Mouse (Mus musculus) T-helper 1 cell (primary cell): ENCODE measurements at regions not wholly inside any gene's neighbourhood (a gene's known extent, or its start where the extent isn't known, plus 50 kb on each side); places are given as distances from the start of the nearest gene placed in this dataset.

Experiments
- in situ Hi-C: fragments of 300-600 bp; cut with MboI, MseI; formaldehyde crosslinking; loops from one replicate; pipeline ENCODE4 v1.15.1; 2025; ENCODE audit warnings: high pct_unique_total_duplicates

- in situ Hi-C loops = no loop called here
Observed at GRCm38 (mm10) chr13:85570886-85571527, 282.1 kb upstream of the Rasa1 start.

GRCm38 (mm10) chr13:85557821-85558220, 268.9 kb upstream of the Rasa1 start:
- in situ Hi-C loops = no loop called here

GRCm38 (mm10) chr13:85556101-85556853, 267.3 kb upstream of the Rasa1 start:
- in situ Hi-C loops = no loop called here

- in situ Hi-C loops = no loop called here
Observed at GRCm38 (mm10) chr13:85553072-85553471, 264.1 kb upstream of the Rasa1 start.

- in situ Hi-C loops = loop anchor here (25.0 kb wide), 1 partner anchor 1772 kb away; no protein-coding TSS in a partner anchor
Observed at GRCm38 (mm10) chr13:85509671-85510070, 220.7 kb upstream of the Rasa1 start.

GRCm38 (mm10) chr13:85508552-85508951, 219.6 kb upstream of the Rasa1 start:
- in situ Hi-C loops = loop anchor here (25.0 kb wide), 1 partner anchor 1771 kb away; no protein-coding TSS in a partner anchor

- in situ Hi-C loops = loop anchor here (25.0 kb wide), 1 partner anchor 1770 kb away; no protein-coding TSS in a partner anchor
Observed at GRCm38 (mm10) chr13:85507374-85508101, 218.6 kb upstream of the Rasa1 start.

GRCm38 (mm10) chr13:85506875-85507274, 217.9 kb upstream of the Rasa1 start:
- in situ Hi-C loops = loop anchor here (25.0 kb wide), 1 partner anchor 1770 kb away; no protein-coding TSS in a partner anchor

- in situ Hi-C loops = loop anchor here (25.0 kb wide), 1 partner anchor 1769 kb away; no protein-coding TSS in a partner anchor
Observed at GRCm38 (mm10) chr13:85506030-85506429, 217.1 kb upstream of the Rasa1 start.

GRCm38 (mm10) chr13:85505046-85505445, 216.1 kb upstream of the Rasa1 start:
- in situ Hi-C loops = loop anchor here (25.0 kb wide), 1 partner anchor 1768 kb away; no protein-coding TSS in a partner anchor

- in situ Hi-C loops = loop anchor here (5.0 to 25.0 kb wide), 2 partner anchors 77 to 1767 kb away; no protein-coding TSS in a partner anchor
Observed at GRCm38 (mm10) chr13:85504001-85504400, 215.1 kb upstream of the Rasa1 start.

GRCm38 (mm10) chr13:85498696-85499095, 209.8 kb upstream of the Rasa1 start:
- in situ Hi-C loops = no loop called here

GRCm38 (mm10) chr13:85484790-85485189, 195.9 kb upstream of the Rasa1 start:
- in situ Hi-C loops = no loop called here

GRCm38 (mm10) chr13:85483348-85483747, 194.4 kb upstream of the Rasa1 start:
- in situ Hi-C loops = no loop called here

- in situ Hi-C loops = no loop called here
Observed at GRCm38 (mm10) chr13:85479405-85479804, 190.5 kb upstream of the Rasa1 start.

- in situ Hi-C loops = no loop called here
Observed at GRCm38 (mm10) chr13:85476274-85476846, 187.4 kb upstream of the Rasa1 start.

- in situ Hi-C loops = no loop called here
Observed at GRCm38 (mm10) chr13:85471340-85471739, 182.4 kb upstream of the Rasa1 start.

GRCm38 (mm10) chr13:85459387-85459786, 170.5 kb upstream of the Rasa1 start:
- in situ Hi-C loops = no loop called here

GRCm38 (mm10) chr13:85458611-85459010, 169.7 kb upstream of the Rasa1 start:
- in situ Hi-C loops = no loop called here

GRCm38 (mm10) chr13:85439581-85439980, 150.7 kb upstream of the Rasa1 start:
- in situ Hi-C loops = loop anchor here (10.0 kb wide), 1 partner anchor 145 kb away; no protein-coding TSS in a partner anchor

GRCm38 (mm10) chr13:85437875-85438274, 148.9 kb upstream of the Rasa1 start:
- in situ Hi-C loops = loop anchor here (10.0 kb wide), 1 partner anchor 143 kb away; no protein-coding TSS in a partner anchor
